Mouse (Mus musculus): ENCODE measurements around the gene Cst7. TPM values are rescaled to one million over a fixed set of nuclear protein-coding genes. Genes with fewer than 3 reads are reported as not detected.

Gene Cst7
- polyA plus RNA-seq (2017; shearing (Covaris generic)): 115 TPM

GRCm38 (mm10) chr2:150569847-150570590 lies at the start of gene Cst7:
Gene Cst7 (plus strand): TSS chr2:150570415.

GRCm38 (mm10) chr2:150608087-150608799 lies 38.0 kb downstream of the Cst7 start, which contains the start of gene Apmap:
Gene Apmap (minus strand): TSS chr2:150608567.

Other genes starting within 250 kb of the Cst7 start
- gene Gm10130, start 246.7 kb upstream of the Cst7 start, polyA plus RNA-seq (2017; shearing (Covaris generic)): 38.9 TPM
- 9.1 TPM for gene 3300002I08Rik, start 207.7 kb upstream of the Cst7 start, polyA plus RNA-seq (2017; shearing (Covaris generic))
- 7.4 TPM for gene Zfp442, start 118.9 kb upstream of the Cst7 start, polyA plus RNA-seq (2017; shearing (Covaris generic))
- gene Zfp345, start 85.3 kb upstream of the Cst7 start, polyA plus RNA-seq (2017; shearing (Covaris generic)): 0.42 TPM
- 30.5 TPM for gene Apmap, start 38.2 kb downstream of the Cst7 start, polyA plus RNA-seq (2017; shearing (Covaris generic))
- 52.2 TPM for gene Acss1, start 98.1 kb downstream of the Cst7 start, polyA plus RNA-seq (2017; shearing (Covaris generic))
- gene Vsx1, start 118.9 kb downstream of the Cst7 start, polyA plus RNA-seq (2017; shearing (Covaris generic)): 0.05 TPM
- 61.2 TPM for gene Entpd6, start 178.6 kb downstream of the Cst7 start, polyA plus RNA-seq (2017; shearing (Covaris generic))
- gene Pygb, start 216.3 kb downstream of the Cst7 start, polyA plus RNA-seq (2017; shearing (Covaris generic)): 80.7 TPM